Mouse (Mus musculus): Measurements from ENCODE around the gene Tmem200b.

The Tmem200b gene

GRCm38 (mm10) chr4:131949903-131950302, 28.3 kb downstream of the Tmem200b start:
- no peak for DNase-seq (ENCODE audit: extremely low read depth, insufficient read length, low spot score)

- no peak for DNase-seq (ENCODE audit: extremely low read depth, insufficient read length, low spot score)
Measured at GRCm38 (mm10) chr4:131950657-131951056, 29.1 kb downstream of the Tmem200b start.

- no peak for DNase-seq (ENCODE audit: extremely low read depth, insufficient read length, low spot score)
Measured at GRCm38 (mm10) chr4:131957161-131957560, 35.6 kb downstream of the Tmem200b start.

GRCm38 (mm10) chr4:131968873-131969272, 47.3 kb downstream of the Tmem200b start:
- DNase-seq (ENCODE audit: extremely low read depth, insufficient read length, low spot score): no peak

GRCm38 (mm10) chr4:131970244-131970853, 48.8 kb downstream of the Tmem200b start:
- no peak for DNase-seq (ENCODE audit: extremely low read depth, insufficient read length, low spot score)
